Mouse (Mus musculus) lung, postnatal 4 days (tissue): ENCODE measurements at regions not wholly inside any gene's neighbourhood (a gene's known extent, or its start where the extent isn't known, plus 50 kb on each side); places are given as distances from the start of the nearest gene placed in this dataset.

Experiments used
- DNase-seq, 2 experiments: peaks; one replicate each; pipeline ENCODE4 v3.0.0; 2021

DNA sequence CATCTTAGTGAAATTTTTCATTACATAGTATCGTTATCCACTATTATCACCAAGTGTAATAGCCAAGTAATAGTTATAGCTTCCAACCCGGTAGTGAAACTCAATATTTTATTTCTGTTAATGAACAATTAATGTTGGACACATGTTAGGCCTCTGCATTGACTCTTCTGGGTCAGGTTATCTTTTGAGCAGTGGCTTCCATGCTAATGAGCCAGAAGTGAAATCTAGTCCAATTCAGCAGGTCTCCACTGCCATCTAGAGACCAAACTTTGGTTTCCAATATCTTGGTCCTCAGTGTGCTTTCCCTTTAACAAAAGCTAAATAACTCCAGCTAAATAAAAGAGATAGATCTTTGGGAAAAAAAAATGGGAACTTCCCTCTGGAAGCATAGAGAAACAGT lies 258.9 kb upstream of the Aldoart1 start:
- DNase-seq = peak in 1 of 2 experiments; percentile 9
